Mouse (Mus musculus): ENCODE measurements at regions not wholly inside any gene's neighbourhood (a gene's known extent, or its start where the extent isn't known, plus 50 kb on each side); places are given as distances from the start of the nearest gene placed in this dataset.
"Not testable (repeated sequence)": the region's sequence is repeated elsewhere in the genome, so short reads cannot be mapped to it uniquely, and the experiment has no call there.

GRCm38 (mm10) chr1:166900028-166900427, 101.2 kb upstream of the Fam78b start:
- in situ Hi-C loops (cut with MboI, MseI): no loop called here

- in situ Hi-C loops (cut with MboI, MseI): no loop called here
Observed at GRCm38 (mm10) chr1:166900441-166901161, 100.6 kb upstream of the Fam78b start.

- in situ Hi-C loops (cut with MboI, MseI): no loop called here
Observed at GRCm38 (mm10) chr1:166901574-166901973, 99.6 kb upstream of the Fam78b start.

GRCm38 (mm10) chr1:166903417-166903816, 97.8 kb upstream of the Fam78b start:
- in situ Hi-C loops (cut with MboI, MseI): no loop called here

- in situ Hi-C loops (cut with MboI, MseI): no loop called here
Observed at GRCm38 (mm10) chr1:166908231-166908805, 92.9 kb upstream of the Fam78b start.

GRCm38 (mm10) chr1:166912195-166912594, 89.0 kb upstream of the Fam78b start:
- in situ Hi-C loops (cut with MboI, MseI): not testable (repeated sequence)

- in situ Hi-C loops (cut with MboI, MseI): no loop called here
Observed at GRCm38 (mm10) chr1:166922911-166923712, 78.1 kb upstream of the Fam78b start.

GRCm38 (mm10) chr1:166923713-166923975, 77.6 kb upstream of the Fam78b start:
- in situ Hi-C loops (cut with MboI, MseI): no loop called here

- in situ Hi-C loops (cut with MboI, MseI): no loop called here
Observed at GRCm38 (mm10) chr1:166924126-166924525, 77.1 kb upstream of the Fam78b start.

GRCm38 (mm10) chr1:166926078-166926477, 75.1 kb upstream of the Fam78b start:
- in situ Hi-C loops (cut with MboI, MseI): no loop called here

GRCm38 (mm10) chr1:166939744-166940143, 61.5 kb upstream of the Fam78b start:
- in situ Hi-C loops (cut with MboI, MseI): not testable (repeated sequence)

- in situ Hi-C loops (cut with MboI, MseI): not testable (repeated sequence)
Observed at GRCm38 (mm10) chr1:166940146-166941076, 60.8 kb upstream of the Fam78b start.

GRCm38 (mm10) chr1:166942201-166942600, 59.0 kb upstream of the Fam78b start:
- in situ Hi-C loops (cut with MboI, MseI): no loop called here

- in situ Hi-C loops (cut with MboI, MseI): no loop called here
Observed at GRCm38 (mm10) chr1:166944540-166944939, 56.7 kb upstream of the Fam78b start.

GRCm38 (mm10) chr1:166947844-166948702, 53.1 kb upstream of the Fam78b start:
- in situ Hi-C loops (cut with MboI, MseI): no loop called here
